Comparison of ENCODE assay signal across 10 mouse cellular contexts in the genomic region with DNA sequence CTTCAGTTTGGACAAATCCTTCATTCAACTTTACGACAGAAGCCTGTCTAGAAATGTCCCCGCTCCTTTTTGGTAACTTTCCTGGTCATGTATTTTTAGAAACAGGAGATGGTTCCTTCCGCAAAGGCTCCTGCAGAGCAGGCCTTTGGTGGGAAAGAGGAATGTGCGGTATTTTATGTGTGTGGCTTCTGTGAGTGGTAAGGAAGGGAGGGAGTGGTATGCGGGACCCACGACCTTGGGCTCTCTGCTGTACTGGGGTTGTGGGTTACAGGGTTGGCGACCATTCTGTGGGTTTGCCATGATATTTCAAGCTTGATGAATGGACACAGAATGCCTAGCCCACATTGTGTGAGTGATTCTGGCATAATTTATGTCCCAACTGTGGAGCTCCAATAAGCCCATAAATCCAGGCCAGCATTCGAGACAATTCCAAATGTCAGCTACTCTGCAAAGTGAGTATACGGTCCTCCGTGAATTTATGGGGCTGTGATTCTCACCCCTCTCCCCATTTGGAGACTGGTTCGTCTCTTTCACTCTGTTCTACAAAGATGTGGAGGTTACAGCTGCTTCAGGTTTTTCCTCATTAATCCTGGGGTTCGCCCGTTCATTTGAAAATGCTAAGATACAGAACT.
DNase-seq lines count a peak whose midpoint lies in the region; ATAC-seq and TF ChIP-seq lines count a peak whose summit lies in the region.
"Had no signal": no experiment of that assay in that cellular context is flagged by ENCODE, and none has a peak within 500 bp of the region (broad histone marks: within the 10 kb centered on the region; RNA-seq: fewer than 3 reads in every experiment).

No protein-coding gene starts in this region.

- H3K27me3 ChIP-seq in Patski: no peaks in the 10 kb centered on the region
- no peaks in the 10 kb centered on the region for H3K27me3 ChIP-seq in heart, embryonic 14.5 days (ENCODE audit: control insufficient read depth, insufficient read depth, low read length)
- no peaks in the 10 kb centered on the region for H3K27me3 ChIP-seq in cerebellum, adult 2 months (ENCODE audit: control insufficient read depth, insufficient read depth, low read length)
- H3K27me3 ChIP-seq: liver, embryonic 15.5 days had no signal

- peak; percentile 62 for DNase-seq in Muller cell, postnatal 12 days (ENCODE audit: inconsistent ontology term)
- no peak for DNase-seq in Patski (ENCODE audit: low read depth, low spot score)
- DNase-seq in kidney, postnatal 36 days: peak; percentile 8 to 16
- DNase-seq in layer of hippocampus, adult 11-12 months (ENCODE audit: low spot score): no peak
- no peak for DNase-seq in frontal cortex, postnatal 36 days (ENCODE audit: low spot score in 2 of 2)
- no peak for DNase-seq in cerebellum, adult 2 months
- DNase-seq: spleen, adult 18-20 months had no signal

- POLR2A ChIA-PET in Patski (lab: Charles Lee): no interaction called here

- WGBS in heart, embryonic 14.5 days: 39% methylated on average over 13 of the region's 13 CpGs
- 59% methylated on average over 13 of the region's 13 CpGs for WGBS in cerebellum, adult 2 months

- H3K27ac ChIP-seq in heart, embryonic 14.5 days (replicated peaks in 1 of 2; ENCODE audit: control insufficient read depth in 1 of 2, insufficient read depth in 1 of 2, low read depth in 2 of 2, low read length in 2 of 2): peak overlapping the region; percentile 49 to 51
- H3K27ac ChIP-seq in cerebellum, adult 2 months (ENCODE audit: insufficient read depth, low read length): no peak overlapping the region
- H3K27ac ChIP-seq: forebrain, embryonic 10.5 days; liver, embryonic 15.5 days had no signal

- peaks cover 10 to 14% of the 10 kb centered on the region in 2 experiments for H3K4me1 ChIP-seq in heart, embryonic 14.5 days (ENCODE audit: control insufficient read depth in 2 of 2, insufficient read depth in 2 of 2, low read length in 2 of 2)
- peaks cover 3% of the 10 kb centered on the region; the same call in 1 of the 2 replicates for H3K4me1 ChIP-seq in cerebellum, adult 2 months (ENCODE audit: control insufficient read depth, insufficient read depth, low read length)
- H3K4me1 ChIP-seq: forebrain, embryonic 10.5 days; liver, embryonic 15.5 days had no signal

- no peak overlapping the region for H3K4me3 ChIP-seq in heart, embryonic 14.5 days (ENCODE audit: control insufficient read depth in 1 of 2, insufficient read depth in 1 of 2, low read depth in 1 of 2, low read length in 2 of 2)
- no peak overlapping the region for H3K4me3 ChIP-seq in cerebellum, adult 2 months (replicated peaks; ENCODE audit: insufficient read depth, low read depth, low read length)
- H3K4me3 ChIP-seq: forebrain, embryonic 10.5 days; liver, embryonic 15.5 days had no signal

- no peak for TF ChIP-seq CTCF in Patski (IDR thresholded peaks at IDR 0.05)
- TF ChIP-seq CTCF in cerebellum, adult 2 months (IDR thresholded peaks at IDR 0.05; ENCODE audit: borderline replicate concordance, insufficient read depth, low read depth, low read length): no peak

- H3K36me3 ChIP-seq in heart, embryonic 14.5 days (ENCODE audit: control insufficient read depth, insufficient read depth, low read length): no peaks in the 10 kb centered on the region
- H3K36me3 ChIP-seq: forebrain, embryonic 10.5 days; liver, embryonic 15.5 days had no signal

- no peak overlapping the region for H3K9ac ChIP-seq in heart, embryonic 14.5 days (ENCODE audit: low read length)
- H3K9ac ChIP-seq: liver, embryonic 15.5 days had no signal

- peak; percentile 21 for ATAC-seq in Patski
- ATAC-seq in heart, embryonic 14.5 days (ENCODE audit: insufficient number of reproducible peaks, insufficient read depth, low FRiP score, low read depth): no peak; the same call in 1 of the 2 replicates

- H3K9me3 ChIP-seq in heart, embryonic 14.5 days (ENCODE audit: control insufficient read depth, low read length): no peaks in the 10 kb centered on the region
- H3K9me3 ChIP-seq: forebrain, embryonic 10.5 days; liver, embryonic 15.5 days had no signal

- no peak for TF ChIP-seq POLR2A in cerebellum, adult 2 months (IDR thresholded peaks at IDR 0.05; ENCODE audit: borderline replicate concordance, insufficient read depth, low read length)

- peak overlapping the region; percentile 19; the same call in 1 of the 2 replicates for H3K4me2 ChIP-seq in heart, embryonic 14.5 days (ENCODE audit: low read length)
- H3K4me2 ChIP-seq: liver, embryonic 15.5 days had no signal

- CTCF ChIA-PET in Patski (lab: Charles Lee): no interaction called here

- in situ Hi-C loops in Patski (cut with MboI; ENCODE audit: low pct_unique_long_range_greater_than_20kb): no loop called here

Comparison
In these comparisons a context has a peak if more than half of its experiments do, and no peak if none do; other contexts are left out.
1. DNase-seq: peak in Muller cell, postnatal 12 days (single experiment) and kidney, postnatal 36 days (2 of 2); none in Patski (single experiment), layer of hippocampus, adult 11-12 months (single experiment), frontal cortex, postnatal 36 days (0 of 2) and cerebellum, adult 2 months (0 of 2).